ENCODE assay signal across 11 mouse cellular contexts in the genomic region with DNA sequence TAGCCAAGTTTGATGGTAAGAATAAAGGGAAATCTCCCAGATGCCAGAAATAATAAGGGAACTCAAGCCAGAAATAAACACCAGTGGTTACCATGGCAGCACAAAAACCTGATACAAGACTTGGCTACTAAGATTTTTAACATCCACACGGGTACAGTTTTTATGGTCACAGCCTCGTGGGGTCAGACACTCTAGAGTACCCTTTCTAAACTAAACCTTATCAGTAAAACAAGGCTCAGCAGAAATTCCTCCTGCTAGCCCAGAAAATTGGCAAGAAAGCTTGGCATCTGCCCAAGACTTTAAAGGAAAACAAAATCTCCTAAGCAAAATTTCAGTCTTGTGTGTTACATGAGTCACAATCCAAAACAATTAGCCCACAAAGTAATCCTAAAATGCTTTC. TPM values are rescaled to one million over a fixed set of nuclear protein-coding genes. Genes with fewer than 3 reads are reported as not detected.
DNase-seq lines count a peak whose midpoint lies in the region; ATAC-seq and TF ChIP-seq lines count a peak whose summit lies in the region.
"Had no signal": no experiment of that assay in that cellular context is flagged by ENCODE, and none has a peak within 500 bp of the region (broad histone marks: within the 10 kb centered on the region; RNA-seq: fewer than 3 reads in every experiment).

No protein-coding gene starts in this region.

- no peak for ATAC-seq in hindbrain, postnatal 0 days
- no peak for ATAC-seq in hindbrain, embryonic 14.5 days (ENCODE audit: low FRiP score)
- ATAC-seq in neural tube, embryonic 13.5 days (ENCODE audit: low read depth) = no peak
- no peak for ATAC-seq in heart, embryonic 15.5 days (replicated peaks; ENCODE audit: insufficient number of reproducible peaks, insufficient read depth, low FRiP score, low read depth)
- ATAC-seq in neural tube, embryonic 15.5 days (ENCODE audit: low FRiP score) = peak; percentile 73; the same call in 1 of the 2 replicates
- ATAC-seq in hindbrain, embryonic 11.5 days (ENCODE audit: low FRiP score) = no peak
- ATAC-seq in hindbrain, embryonic 12.5 days (ENCODE audit: low FRiP score) = no peak
- ATAC-seq: inflammation-experienced regulatory T-cells, adult 6 months had no signal

- no peak overlapping the region for H3K4me2 ChIP-seq in hindbrain, postnatal 0 days (ENCODE audit: low read depth, low read length)
- H3K4me2 ChIP-seq in hindbrain, embryonic 14.5 days (replicated peaks) = no peak overlapping the region
- no peak overlapping the region for H3K4me2 ChIP-seq in neural tube, embryonic 13.5 days
- H3K4me2 ChIP-seq in heart, embryonic 15.5 days = peak overlapping the region; percentile 14; the same call in 1 of the 2 replicates
- H3K4me2 ChIP-seq in neural tube, embryonic 15.5 days = no peak overlapping the region
- no peak overlapping the region for H3K4me2 ChIP-seq in hindbrain, embryonic 11.5 days (replicated peaks; ENCODE audit: low read depth, low read length)
- H3K4me2 ChIP-seq in hindbrain, embryonic 12.5 days (replicated peaks) = no peak overlapping the region
- H3K4me2 ChIP-seq: liver, embryonic 13.5 days had no signal

- no peak overlapping the region for H3K4me3 ChIP-seq in hindbrain, postnatal 0 days (ENCODE audit: low read length)
- H3K4me3 ChIP-seq in hindbrain, embryonic 14.5 days (replicated peaks; ENCODE audit: low read length) = no peak overlapping the region
- no peak overlapping the region for H3K4me3 ChIP-seq in neural tube, embryonic 13.5 days
- no peak overlapping the region for H3K4me3 ChIP-seq in heart, embryonic 15.5 days
- H3K4me3 ChIP-seq in neural tube, embryonic 15.5 days (replicated peaks) = no peak overlapping the region
- H3K4me3 ChIP-seq in hindbrain, embryonic 11.5 days (ENCODE audit: low read depth, low read length) = no peak overlapping the region
- no peak overlapping the region for H3K4me3 ChIP-seq in hindbrain, embryonic 12.5 days
- H3K4me3 ChIP-seq: liver, embryonic 13.5 days had no signal

- TF ChIP-seq CTCF in hindbrain, postnatal 0 days (IDR thresholded peaks at IDR 0.05; ENCODE audit: low read depth) = no peak

- H3K9me3 ChIP-seq in hindbrain, postnatal 0 days (ENCODE audit: low read length) = no peaks in the 10 kb centered on the region
- no peaks in the 10 kb centered on the region for H3K9me3 ChIP-seq in hindbrain, embryonic 14.5 days (ENCODE audit: control insufficient read depth, low read length)
- H3K9me3 ChIP-seq in neural tube, embryonic 13.5 days = no peaks in the 10 kb centered on the region
- no peaks in the 10 kb centered on the region for H3K9me3 ChIP-seq in heart, embryonic 15.5 days (replicated peaks)
- no peaks in the 10 kb centered on the region for H3K9me3 ChIP-seq in neural tube, embryonic 15.5 days (replicated peaks)
- H3K9me3 ChIP-seq in hindbrain, embryonic 11.5 days (ENCODE audit: control insufficient read depth, low read length) = no peaks in the 10 kb centered on the region
- no peaks in the 10 kb centered on the region for H3K9me3 ChIP-seq in hindbrain, embryonic 12.5 days (replicated peaks)
- H3K9me3 ChIP-seq: liver, embryonic 13.5 days had no signal

- 3% methylated on average over 2 of the region's 2 CpGs for WGBS in hindbrain, postnatal 0 days
- 37% methylated on average over 2 of the region's 2 CpGs for WGBS in hindbrain, embryonic 14.5 days
- WGBS in neural tube, embryonic 13.5 days = 7% methylated on average over 2 of the region's 2 CpGs
- 4% methylated on average over 2 of the region's 2 CpGs for WGBS in heart, embryonic 15.5 days
- 5% methylated on average over 2 of the region's 2 CpGs for WGBS in neural tube, embryonic 15.5 days
- 53% methylated on average over 2 of the region's 2 CpGs for WGBS in hindbrain, embryonic 11.5 days
- WGBS in hindbrain, embryonic 12.5 days = 27% methylated on average over 2 of the region's 2 CpGs

- peak overlapping the region; percentile 11; the same call in 1 of the 2 replicates for H3K27ac ChIP-seq in hindbrain, postnatal 0 days
- H3K27ac ChIP-seq in hindbrain, embryonic 14.5 days = no peak overlapping the region
- H3K27ac ChIP-seq in neural tube, embryonic 13.5 days (replicated peaks) = peak overlapping the region; percentile 18; the same call in 1 of the 2 replicates
- H3K27ac ChIP-seq in heart, embryonic 15.5 days = peak overlapping the region; percentile 28; the same call in 1 of the 2 replicates
- H3K27ac ChIP-seq in neural tube, embryonic 15.5 days (replicated peaks) = peak overlapping the region; percentile 41
- no peak overlapping the region for H3K27ac ChIP-seq in hindbrain, embryonic 11.5 days (ENCODE audit: low read depth, low read length)
- no peak overlapping the region for H3K27ac ChIP-seq in hindbrain, embryonic 12.5 days
- H3K27ac ChIP-seq: liver, embryonic 13.5 days had no signal

- H3K36me3 ChIP-seq in hindbrain, postnatal 0 days (ENCODE audit: insufficient read depth, low read length) = no peaks in the 10 kb centered on the region
- H3K36me3 ChIP-seq in hindbrain, embryonic 14.5 days (replicated peaks; ENCODE audit: control insufficient read depth, insufficient read depth) = no peaks in the 10 kb centered on the region
- no peaks in the 10 kb centered on the region for H3K36me3 ChIP-seq in neural tube, embryonic 13.5 days
- H3K36me3 ChIP-seq in heart, embryonic 15.5 days = no peaks in the 10 kb centered on the region
- H3K36me3 ChIP-seq in neural tube, embryonic 15.5 days = no peaks in the 10 kb centered on the region
- H3K36me3 ChIP-seq in hindbrain, embryonic 11.5 days (ENCODE audit: control insufficient read depth, insufficient read depth, low read length) = no peaks in the 10 kb centered on the region
- no peaks in the 10 kb centered on the region for H3K36me3 ChIP-seq in hindbrain, embryonic 12.5 days
- H3K36me3 ChIP-seq: liver, embryonic 13.5 days had no signal

- peak; percentile 37 for DNase-seq in hindbrain, postnatal 0 days (ENCODE audit: low spot score)
- no peak for DNase-seq in hindbrain, embryonic 14.5 days (ENCODE audit: low spot score)
- DNase-seq in neural tube, embryonic 10.5 days (ENCODE audit: extremely low spot score, low spot score) = no peak
- no peak for DNase-seq in hindbrain, embryonic 11.5 days (ENCODE audit: low spot score)
- DNase-seq: liver, embryonic 13.5 days; thymus, postnatal 14 days had no signal

- no peak overlapping the region for H3K9ac ChIP-seq in hindbrain, postnatal 0 days (replicated peaks; ENCODE audit: low read length)
- no peak overlapping the region for H3K9ac ChIP-seq in hindbrain, embryonic 14.5 days
- no peak overlapping the region for H3K9ac ChIP-seq in neural tube, embryonic 13.5 days
- H3K9ac ChIP-seq in heart, embryonic 15.5 days = no peak overlapping the region
- no peak overlapping the region for H3K9ac ChIP-seq in neural tube, embryonic 15.5 days (replicated peaks)
- H3K9ac ChIP-seq in hindbrain, embryonic 11.5 days (ENCODE audit: low read depth, low read length) = no peak overlapping the region
- no peak overlapping the region for H3K9ac ChIP-seq in hindbrain, embryonic 12.5 days
- H3K9ac ChIP-seq: liver, embryonic 13.5 days had no signal

- no peaks in the 10 kb centered on the region for H3K27me3 ChIP-seq in hindbrain, postnatal 0 days (ENCODE audit: insufficient read depth, low read length)
- H3K27me3 ChIP-seq in hindbrain, embryonic 14.5 days (ENCODE audit: control insufficient read depth, insufficient read depth, low read length) = no peaks in the 10 kb centered on the region
- no peaks in the 10 kb centered on the region for H3K27me3 ChIP-seq in neural tube, embryonic 13.5 days
- no peaks in the 10 kb centered on the region for H3K27me3 ChIP-seq in heart, embryonic 15.5 days
- H3K27me3 ChIP-seq in neural tube, embryonic 15.5 days (replicated peaks) = no peaks in the 10 kb centered on the region
- no peaks in the 10 kb centered on the region for H3K27me3 ChIP-seq in hindbrain, embryonic 11.5 days (ENCODE audit: control insufficient read depth, insufficient read depth, low read length)
- H3K27me3 ChIP-seq in hindbrain, embryonic 12.5 days = no peaks in the 10 kb centered on the region
- H3K27me3 ChIP-seq: liver, embryonic 13.5 days had no signal

- H3K4me1 ChIP-seq in hindbrain, postnatal 0 days (ENCODE audit: insufficient read depth, low read length) = 0 out of 2 replicates have a peak, but pooled peaks cover 5% of the 10 kb centered on the region
- peaks cover 4% of the 10 kb centered on the region; the same call in 1 of the 2 replicates for H3K4me1 ChIP-seq in hindbrain, embryonic 14.5 days (replicated peaks; ENCODE audit: control insufficient read depth, insufficient read depth, low read length)
- H3K4me1 ChIP-seq in neural tube, embryonic 13.5 days (replicated peaks) = peaks cover 13% of the 10 kb centered on the region
- H3K4me1 ChIP-seq in heart, embryonic 15.5 days (replicated peaks) = peaks cover 17% of the 10 kb centered on the region
- peaks cover 9% of the 10 kb centered on the region for H3K4me1 ChIP-seq in neural tube, embryonic 15.5 days
- no peaks in the 10 kb centered on the region for H3K4me1 ChIP-seq in hindbrain, embryonic 11.5 days (replicated peaks; ENCODE audit: control insufficient read depth, insufficient read depth, low read length)
- peaks cover 5% of the 10 kb centered on the region; the same call in 1 of the 2 replicates for H3K4me1 ChIP-seq in hindbrain, embryonic 12.5 days
- H3K4me1 ChIP-seq: liver, embryonic 13.5 days had no signal

RNA-seq across cellular contexts. Expression of gene Hmcn1, which starts 17.0 kb away (rescaled TPM):
- 2.7 and 6.3 TPM in 2 replicates for total RNA-seq in hindbrain, postnatal 0 days (2014; rRNA removed)
- polyA plus RNA-seq in hindbrain, postnatal 0 days (2015; fragmentation: Nextera tagmentation; extraction: Ambion mirVana) = 0.80 and 1.2 TPM in 2 replicates
- 1.7 and 2.2 TPM in 2 replicates for polyA plus RNA-seq in hindbrain, embryonic 14.5 days (2014; fragmentation: Nextera tagmentation; extraction: Ambion mirVana)
- polyA plus RNA-seq in neural tube, embryonic 13.5 days (2015; fragmentation: Nextera tagmentation; extraction: Ambion mirVana) = 2.5 and 4.7 TPM in 2 replicates
- polyA plus RNA-seq in heart, embryonic 15.5 days (2015; fragmentation: Nextera tagmentation; extraction: Ambion mirVana) = 19.8 and 21.0 TPM in 2 replicates
- 2.4 and 2.6 TPM in 2 replicates for polyA plus RNA-seq in neural tube, embryonic 15.5 days (2015; fragmentation: Nextera tagmentation; extraction: Ambion mirVana)
- polyA plus RNA-seq in hindbrain, embryonic 11.5 days (2014; fragmentation: Nextera tagmentation; extraction: Ambion mirVana) = 9.7 and 13.5 TPM in 2 replicates
- 11.8 and 14.0 TPM in 2 replicates for polyA plus RNA-seq in hindbrain, embryonic 12.5 days (2016; fragmentation: Nextera tagmentation; extraction: Ambion mirVana)

Comparison
In these comparisons a context has a peak if more than half of its experiments do, and no peak if none do; other contexts are left out.
1. H3K27ac ChIP-seq: peak in hindbrain, postnatal 0 days (single experiment), neural tube, embryonic 13.5 days (single experiment), heart, embryonic 15.5 days (single experiment) and neural tube, embryonic 15.5 days (single experiment); none in hindbrain, embryonic 14.5 days (single experiment), hindbrain, embryonic 11.5 days (single experiment) and hindbrain, embryonic 12.5 days (single experiment).